Mouse (Mus musculus): ENCODE measurements at regions not wholly inside any gene's neighbourhood (a gene's known extent, or its start where the extent isn't known, plus 50 kb on each side); places are given as distances from the start of the nearest gene placed in this dataset.

- Histone ChIP-seq H3K27ac (ENCODE audit: insufficient read depth, low read depth, low read length, poor library complexity, severe bottlenecking) (no peak overlapping the region), H3K9me3 (ENCODE audit: control insufficient read depth, insufficient read depth, low read depth, low read length) (no peaks in the 10 kb centered on the region), H3K4me3 (ENCODE audit: insufficient read depth in 1 of 2, low read depth in 1 of 2, low read length in 2 of 2, poor library complexity in 1 of 2, severe bottlenecking in 1 of 2) (no peak overlapping the region), H3K36me3 (ENCODE audit: control insufficient read depth, insufficient read depth, low read length, poor library complexity, severe bottlenecking) (no peaks in the 10 kb centered on the region), H3K4me1 (ENCODE audit: control insufficient read depth in 2 of 2, insufficient read depth in 2 of 2, low read length in 2 of 2, poor library complexity in 1 of 2) (no peaks in the 10 kb centered on the region), H3K9ac (ENCODE audit: insufficient read depth, low read depth, low read length, poor library complexity, severe bottlenecking) (no peak overlapping the region)
- no peak for DNase-seq (ENCODE audit: low read depth, low spot score)
- TF ChIP-seq ZNF384 (IDR thresholded peaks at IDR 0.05; ENCODE audit: low read depth, low read length) (no peak), HCFC1 (IDR thresholded peaks at IDR 0.05; ENCODE audit: borderline replicate concordance, insufficient read depth, low read length) (no peak), ZC3H11A (IDR thresholded peaks at IDR 0.05; ENCODE audit: borderline replicate concordance, low read depth, low read length) (no peak), CHD2 (IDR thresholded peaks at IDR 0.05; ENCODE audit: low read depth, low read length) (no peak), MAFK (IDR thresholded peaks at IDR 0.05; ENCODE audit: insufficient read depth, low read depth, low read length) (no peak)
- in situ Hi-C loops (cut with MboI; ENCODE audit: low sequenced_read_pairs in 2 of 2, unreplicated experiment in 2 of 2): no loop called here
Measured at GRCm38 (mm10) chr12:44071766-44072165, 138.4 kb downstream of the Dnajb9 start.

GRCm38 (mm10) chr12:44056493-44057163 lies 153.5 kb downstream of the Dnajb9 start:
- in situ Hi-C loops (cut with MboI; ENCODE audit: low sequenced_read_pairs in 2 of 2, unreplicated experiment in 2 of 2): no loop called here
- DNase-seq (ENCODE audit: low read depth, low spot score): no peak
- TF ChIP-seq ZNF384 (IDR thresholded peaks at IDR 0.05; ENCODE audit: low read depth, low read length): no peak
- TF ChIP-seq HCFC1 (IDR thresholded peaks at IDR 0.05; ENCODE audit: borderline replicate concordance, insufficient read depth, low read length): no peak
- TF ChIP-seq CHD2 (IDR thresholded peaks at IDR 0.05; ENCODE audit: low read depth, low read length): no peak
- TF ChIP-seq ZC3H11A (IDR thresholded peaks at IDR 0.05; ENCODE audit: borderline replicate concordance, low read depth, low read length): no peak
- no peak for TF ChIP-seq MAFK (IDR thresholded peaks at IDR 0.05; ENCODE audit: insufficient read depth, low read depth, low read length)

GRCm38 (mm10) chr12:44045806-44046205 lies 164.3 kb downstream of the Dnajb9 start:
- H3K9me3 ChIP-seq (ENCODE audit: control insufficient read depth, insufficient read depth, low read depth, low read length): no peaks in the 10 kb centered on the region
- no peak overlapping the region for H3K9ac ChIP-seq (ENCODE audit: insufficient read depth, low read depth, low read length, poor library complexity, severe bottlenecking)
- in situ Hi-C loops (cut with MboI; ENCODE audit: low sequenced_read_pairs in 2 of 2, unreplicated experiment in 2 of 2): no loop called here
- DNase-seq (ENCODE audit: low read depth, low spot score): no peak
- TF ChIP-seq CHD2 (IDR thresholded peaks at IDR 0.05; ENCODE audit: low read depth, low read length) (no peak), HCFC1 (IDR thresholded peaks at IDR 0.05; ENCODE audit: borderline replicate concordance, insufficient read depth, low read length) (no peak), MAFK (IDR thresholded peaks at IDR 0.05; ENCODE audit: insufficient read depth, low read depth, low read length) (no peak), ZNF384 (IDR thresholded peaks at IDR 0.05; ENCODE audit: low read depth, low read length) (no peak), ZC3H11A (IDR thresholded peaks at IDR 0.05; ENCODE audit: borderline replicate concordance, low read depth, low read length) (no peak)
- H3K27ac ChIP-seq (ENCODE audit: insufficient read depth, low read depth, low read length, poor library complexity, severe bottlenecking): no peak overlapping the region
- no peak overlapping the region for H3K4me3 ChIP-seq (ENCODE audit: insufficient read depth in 1 of 2, low read depth in 1 of 2, low read length in 2 of 2, poor library complexity in 1 of 2, severe bottlenecking in 1 of 2)
- no peaks in the 10 kb centered on the region for H3K36me3 ChIP-seq (ENCODE audit: control insufficient read depth, insufficient read depth, low read length, poor library complexity, severe bottlenecking)
- H3K4me1 ChIP-seq (ENCODE audit: control insufficient read depth in 2 of 2, insufficient read depth in 2 of 2, low read length in 2 of 2, poor library complexity in 1 of 2): no peaks in the 10 kb centered on the region

More at GRCm38 (mm10) chr12:44056493-44057163, 153.5 kb downstream of the Dnajb9 start:
- Histone ChIP-seq H3K9me3 (ENCODE audit: control insufficient read depth, insufficient read depth, low read depth, low read length) (no peaks in the 10 kb centered on the region), H3K4me1 (ENCODE audit: control insufficient read depth in 2 of 2, insufficient read depth in 2 of 2, low read length in 2 of 2, poor library complexity in 1 of 2) (no peaks in the 10 kb centered on the region), H3K4me3 (ENCODE audit: insufficient read depth in 1 of 2, low read depth in 1 of 2, low read length in 2 of 2, poor library complexity in 1 of 2, severe bottlenecking in 1 of 2) (no peak overlapping the region), H3K27ac (ENCODE audit: insufficient read depth, low read depth, low read length, poor library complexity, severe bottlenecking) (no peak overlapping the region), H3K9ac (ENCODE audit: insufficient read depth, low read depth, low read length, poor library complexity, severe bottlenecking) (no peak overlapping the region), H3K36me3 (ENCODE audit: control insufficient read depth, insufficient read depth, low read length, poor library complexity, severe bottlenecking) (no peaks in the 10 kb centered on the region)

- no peak overlapping the region for H3K4me3 ChIP-seq (ENCODE audit: insufficient read depth in 1 of 2, low read depth in 1 of 2, low read length in 2 of 2, poor library complexity in 1 of 2, severe bottlenecking in 1 of 2)
- H3K36me3 ChIP-seq (ENCODE audit: control insufficient read depth, insufficient read depth, low read length, poor library complexity, severe bottlenecking): no peaks in the 10 kb centered on the region
- H3K4me1 ChIP-seq (ENCODE audit: control insufficient read depth in 2 of 2, insufficient read depth in 2 of 2, low read length in 2 of 2, poor library complexity in 1 of 2): no peaks in the 10 kb centered on the region
- no peaks in the 10 kb centered on the region for H3K9me3 ChIP-seq (ENCODE audit: control insufficient read depth, insufficient read depth, low read depth, low read length)
- TF ChIP-seq ZNF384 (IDR thresholded peaks at IDR 0.05; ENCODE audit: low read depth, low read length) (no peak), MAFK (IDR thresholded peaks at IDR 0.05; ENCODE audit: insufficient read depth, low read depth, low read length) (no peak), CHD2 (IDR thresholded peaks at IDR 0.05; ENCODE audit: low read depth, low read length) (no peak), HCFC1 (IDR thresholded peaks at IDR 0.05; ENCODE audit: borderline replicate concordance, insufficient read depth, low read length) (no peak), ZC3H11A (IDR thresholded peaks at IDR 0.05; ENCODE audit: borderline replicate concordance, low read depth, low read length) (no peak)
- no peak for DNase-seq (ENCODE audit: low read depth, low spot score)
- H3K9ac ChIP-seq (ENCODE audit: insufficient read depth, low read depth, low read length, poor library complexity, severe bottlenecking): no peak overlapping the region
- in situ Hi-C loops (cut with MboI; ENCODE audit: low sequenced_read_pairs in 2 of 2, unreplicated experiment in 2 of 2): no loop called here
- no peak overlapping the region for H3K27ac ChIP-seq (ENCODE audit: insufficient read depth, low read depth, low read length, poor library complexity, severe bottlenecking)
Measured at GRCm38 (mm10) chr12:44044388-44045105, 165.6 kb downstream of the Dnajb9 start.
